Mouse (Mus musculus) lung, adult 2 months (tissue): Measurements from ENCODE around the gene Anxa4.

Experiments
- CTCF ChIP-seq: fragments of 200-500 bp; IDR thresholded peaks from 2 replicates; pipeline ENCODE4 v1.5.1; 2011; ENCODE audit warnings: mild to moderate bottlenecking, low read length, control low read depth; ENCODE audit not compliant: insufficient read depth
- POLR2A ChIP-seq: fragments of 200-500 bp; IDR thresholded peaks from 2 replicates; pipeline ENCODE4 v1.6.1; 2011; ENCODE audit warnings: low read depth, mild to moderate bottlenecking, control low read depth, low read length, borderline replicate concordance; ENCODE audit errors: extremely low read depth

GRCm38 (mm10) chr6:86696213-86696612 lies 97.2 kb downstream of the Anxa4 start:
- TF ChIP-seq POLR2A (no peak), CTCF (no peak)
